Mouse (Mus musculus): ENCODE results near the gene Sema4c.

Gene Sema4c

GRCm38 (mm10) chr1:36579974-36580383 is 21.8 kb upstream of the Sema4c start:
- DNase-seq (ENCODE audit: low spot score), result no peak

- no peak for DNase-seq (ENCODE audit: low spot score)
Observed at GRCm38 (mm10) chr1:36576991-36577675, 19.0 kb upstream of the Sema4c start.

- no peak for DNase-seq (ENCODE audit: low spot score)
Observed at GRCm38 (mm10) chr1:36575347-36575746, 17.2 kb upstream of the Sema4c start.

- DNase-seq (ENCODE audit: low spot score), result no peak
Observed at GRCm38 (mm10) chr1:36574196-36574955, 16.2 kb upstream of the Sema4c start.

- no peak for DNase-seq (ENCODE audit: low spot score)
Observed at GRCm38 (mm10) chr1:36573524-36573923, 15.4 kb upstream of the Sema4c start.

- DNase-seq (ENCODE audit: low spot score), result no peak
Observed at GRCm38 (mm10) chr1:36572709-36573108, 14.6 kb upstream of the Sema4c start.

GRCm38 (mm10) chr1:36572140-36572700 is 14.1 kb upstream of the Sema4c start:
- no peak for DNase-seq (ENCODE audit: low spot score)

GRCm38 (mm10) chr1:36571627-36572026 is 13.5 kb upstream of the Sema4c start:
- no peak for DNase-seq (ENCODE audit: low spot score)

- DNase-seq (ENCODE audit: low spot score), result no peak
Observed at GRCm38 (mm10) chr1:36570320-36570719, 12.2 kb upstream of the Sema4c start.

GRCm38 (mm10) chr1:36569694-36570276 is 11.6 kb upstream of the Sema4c start:
- DNase-seq (ENCODE audit: low spot score), result no peak

GRCm38 (mm10) chr1:36568776-36569175 is 10.6 kb upstream of the Sema4c start:
- no peak for DNase-seq (ENCODE audit: low spot score)

- no peak for DNase-seq (ENCODE audit: low spot score)
Observed at GRCm38 (mm10) chr1:36567818-36568603, 9.9 kb upstream of the Sema4c start.

GRCm38 (mm10) chr1:36566425-36566824 is 8.3 kb upstream of the Sema4c start:
- DNase-seq (ENCODE audit: low spot score), result no peak

- no peak for DNase-seq (ENCODE audit: low spot score)
Observed at GRCm38 (mm10) chr1:36564101-36564500, 6.0 kb upstream of the Sema4c start.

GRCm38 (mm10) chr1:36563632-36564031 is 5.5 kb upstream of the Sema4c start:
- no peak for DNase-seq (ENCODE audit: low spot score)

- DNase-seq (ENCODE audit: low spot score), result no peak
Observed at GRCm38 (mm10) chr1:36563197-36563596, 5.0 kb upstream of the Sema4c start.

- DNase-seq (ENCODE audit: low spot score), result no peak
Observed at GRCm38 (mm10) chr1:36562388-36562787, 4.2 kb upstream of the Sema4c start.

GRCm38 (mm10) chr1:36560903-36561302 is 2.8 kb upstream of the Sema4c start:
- no peak for DNase-seq (ENCODE audit: low spot score)

- no peak for DNase-seq (ENCODE audit: low spot score)
Observed at GRCm38 (mm10) chr1:36559888-36560287, 1.7 kb upstream of the Sema4c start.

GRCm38 (mm10) chr1:36559256-36559655 is 1.1 kb upstream of the Sema4c start:
- DNase-seq (ENCODE audit: low spot score), result peak; percentile 47

- DNase-seq (ENCODE audit: low spot score), result peak; percentile 84
Observed at GRCm38 (mm10) chr1:36557457-36558011, 615 bp downstream of the Sema4c start.
